Mouse (Mus musculus) NIH3T3 (cell line): ENCODE measurements at regions not wholly inside any gene's neighbourhood (a gene's known extent, or its start where the extent isn't known, plus 50 kb on each side); places are given as distances from the start of the nearest gene placed in this dataset.
A peak's percentile ranks its signal among the peaks of the same experiment; 100 is the strongest.

Experiments used
- DNase-seq: peaks from one replicate; pipeline ENCODE4 v3.0.0-alpha.2; 2012; ENCODE audit warnings: low read depth

DNA sequence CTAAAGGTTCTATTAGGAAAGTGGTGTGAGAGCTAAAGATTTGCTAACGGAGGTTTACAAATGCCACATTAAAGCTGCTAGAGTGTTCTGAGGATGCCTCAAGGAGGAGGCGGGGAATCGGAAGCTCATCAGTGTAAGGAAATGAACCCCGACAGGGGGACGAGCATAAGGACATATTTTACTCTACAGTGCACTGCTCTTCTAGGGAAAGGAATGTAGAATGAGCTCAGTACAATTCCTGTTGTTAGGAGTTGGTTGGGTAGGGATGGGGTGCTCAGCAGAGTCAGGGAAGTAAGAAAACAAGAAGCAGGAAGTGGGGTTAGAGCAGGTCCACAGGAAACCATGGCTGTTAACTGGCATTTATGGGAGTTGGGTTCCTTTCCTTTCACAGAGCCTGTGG, 54.6 kb downstream of the Mex3b start:
- DNase-seq: no peak

DNA sequence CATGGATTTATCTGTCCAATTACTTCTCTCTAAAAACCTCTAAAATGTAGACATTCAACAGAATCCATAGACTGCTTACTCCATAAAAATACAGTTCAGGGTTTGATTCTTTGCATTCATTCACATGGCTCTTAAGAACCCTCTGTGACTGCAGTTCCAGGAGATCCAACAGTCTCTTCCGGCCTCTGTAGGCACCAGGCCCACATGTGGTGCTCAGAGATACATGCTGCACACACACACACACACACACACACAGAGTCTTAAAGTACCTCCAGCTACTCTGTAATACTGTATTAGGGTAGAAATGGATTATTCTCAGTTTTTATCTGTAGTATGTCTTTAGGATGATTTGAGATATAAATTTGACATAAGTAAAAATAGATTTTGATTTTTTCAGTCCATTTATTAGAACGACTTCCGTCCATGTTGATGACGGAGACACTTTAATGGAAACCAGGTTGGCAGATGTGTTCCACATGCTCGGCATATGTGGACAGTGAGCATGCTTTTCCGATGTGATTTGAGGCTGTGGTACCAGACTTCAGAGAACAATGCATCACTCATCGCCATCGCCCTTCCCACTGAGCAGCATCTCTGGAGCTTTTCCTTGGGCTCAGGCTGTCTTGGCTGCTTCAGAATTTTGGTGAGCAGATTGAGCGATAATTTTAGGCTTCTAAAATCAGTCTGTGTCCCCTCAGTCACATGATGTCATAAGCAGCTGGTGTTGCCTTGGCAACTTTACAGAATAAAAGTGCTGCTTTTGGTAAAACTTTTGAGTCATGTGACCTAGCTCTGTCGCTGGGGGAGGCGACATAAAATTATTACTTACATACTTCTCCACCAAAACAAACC, 56.3 kb downstream of the Mex3b start:
- DNase-seq: peak; percentile 6

DNA sequence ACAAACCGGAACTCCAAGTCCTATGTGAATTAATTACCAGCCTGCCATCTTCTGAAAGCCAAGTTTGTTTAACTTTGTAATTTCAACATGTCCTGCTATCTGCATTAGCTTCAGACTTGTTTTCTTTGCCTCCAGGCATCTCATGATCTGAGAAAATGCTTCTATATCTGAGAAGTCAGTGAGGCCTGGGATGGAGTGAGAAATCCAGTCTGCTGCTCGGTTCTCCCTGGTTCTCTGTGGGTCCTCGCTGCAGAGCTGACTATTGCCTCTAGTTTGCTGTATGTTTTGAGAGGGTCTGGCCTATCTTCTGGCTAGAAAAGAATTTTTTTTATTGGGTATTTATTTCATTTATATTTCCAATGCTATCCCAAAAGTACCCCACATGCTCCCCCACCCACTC, 57.0 kb downstream of the Mex3b start:
- no peak for DNase-seq

DNA sequence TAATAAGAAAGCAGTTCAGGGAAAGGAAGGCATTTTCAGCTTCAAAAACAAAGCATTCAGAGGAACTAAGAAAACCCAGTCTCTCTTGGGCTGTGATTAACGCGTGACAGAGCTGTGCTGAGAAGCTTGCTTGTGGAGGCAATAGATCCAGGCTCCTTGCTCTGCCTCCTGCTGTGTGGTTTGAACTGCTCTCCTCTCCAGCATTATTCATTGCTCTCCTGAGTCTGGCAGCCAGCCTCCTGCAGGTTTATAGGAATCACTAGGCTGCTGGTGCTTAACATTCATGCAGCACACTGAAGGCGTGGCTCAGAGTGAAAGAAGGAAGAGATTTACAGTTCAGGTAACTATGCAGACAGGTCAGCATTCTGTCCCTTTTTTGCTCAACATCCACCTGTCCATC, 71.2 kb downstream of the Mex3b start:
- no peak for DNase-seq

DNA sequence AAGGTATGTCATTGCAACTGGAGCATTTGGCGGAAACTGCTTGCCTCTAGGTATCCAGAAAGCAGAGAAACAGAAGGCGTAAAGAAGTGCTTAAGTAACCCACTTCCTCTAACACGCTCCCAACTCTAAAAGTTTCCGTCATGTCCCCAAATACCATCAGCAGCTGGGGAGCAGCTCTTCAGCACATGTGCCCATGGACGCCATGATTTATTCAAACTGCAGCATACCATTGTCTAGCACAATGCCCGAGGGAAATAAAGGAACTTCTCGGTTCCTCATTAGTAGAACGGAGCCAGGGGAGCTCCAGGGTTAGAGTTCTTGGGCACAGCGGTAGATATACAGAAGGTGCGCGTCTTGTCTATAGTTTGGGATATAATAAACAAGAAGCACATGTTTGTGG, 72.4 kb downstream of the Mex3b start:
- no peak for DNase-seq

DNA sequence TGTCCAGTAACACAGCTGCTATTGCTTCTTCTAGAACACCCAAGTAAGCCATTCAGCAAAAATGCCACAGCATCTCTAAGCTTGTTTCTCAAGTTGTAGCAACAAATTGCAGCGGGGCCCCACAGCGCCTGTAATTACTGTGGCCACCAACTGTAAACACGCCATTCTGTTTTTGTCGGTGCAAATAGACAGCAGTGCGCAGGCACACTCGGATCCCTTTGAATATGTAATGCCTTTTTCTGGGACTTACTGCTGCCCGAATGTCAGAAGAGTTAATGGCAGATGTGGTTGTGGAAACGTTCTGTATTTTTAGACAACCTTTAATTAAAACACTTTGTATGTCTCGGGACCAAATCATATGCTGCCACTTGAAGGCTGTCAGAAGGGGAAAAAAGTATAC, 76.2 kb downstream of the Mex3b start:
- no peak for DNase-seq

DNA sequence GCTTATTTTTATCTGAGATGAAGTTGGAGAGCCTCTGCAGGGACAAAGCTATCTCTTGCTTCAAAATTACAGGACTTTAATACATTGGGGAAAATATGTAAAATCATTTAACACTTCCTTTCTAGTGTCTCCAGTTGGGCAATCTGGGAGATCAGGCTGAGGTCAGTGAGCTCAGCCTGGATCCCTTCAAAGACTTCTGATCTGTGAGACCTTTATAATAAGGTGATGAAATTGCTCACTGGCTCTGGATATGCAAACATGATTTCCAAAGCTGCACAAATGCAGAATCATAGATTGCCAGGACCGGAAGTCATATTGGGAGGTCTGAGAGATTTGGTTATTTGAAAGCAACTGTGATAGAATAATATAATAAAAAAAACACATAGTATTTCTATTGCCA, 76.7 kb downstream of the Mex3b start:
- no peak for DNase-seq

DNA sequence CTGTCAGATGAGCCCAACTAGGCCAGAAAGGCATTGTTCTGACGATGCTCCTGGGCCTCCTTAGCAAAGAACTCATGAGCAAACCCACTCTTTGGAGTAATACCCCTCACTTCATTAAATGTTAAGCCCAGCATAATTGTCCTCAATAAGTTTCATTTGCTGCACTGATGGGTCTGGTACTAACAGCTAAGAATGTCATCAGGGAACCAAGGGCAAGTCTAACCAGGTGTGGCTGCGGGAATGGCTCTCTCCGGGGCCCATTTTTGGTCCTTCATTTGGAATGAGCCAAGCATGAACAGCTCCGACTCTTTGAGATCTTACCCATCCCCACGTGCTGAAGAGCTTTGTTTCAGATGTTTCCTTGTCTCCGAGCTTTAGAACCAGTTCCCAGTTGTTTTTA, 82.2 kb downstream of the Mex3b start:
- no peak for DNase-seq

DNA sequence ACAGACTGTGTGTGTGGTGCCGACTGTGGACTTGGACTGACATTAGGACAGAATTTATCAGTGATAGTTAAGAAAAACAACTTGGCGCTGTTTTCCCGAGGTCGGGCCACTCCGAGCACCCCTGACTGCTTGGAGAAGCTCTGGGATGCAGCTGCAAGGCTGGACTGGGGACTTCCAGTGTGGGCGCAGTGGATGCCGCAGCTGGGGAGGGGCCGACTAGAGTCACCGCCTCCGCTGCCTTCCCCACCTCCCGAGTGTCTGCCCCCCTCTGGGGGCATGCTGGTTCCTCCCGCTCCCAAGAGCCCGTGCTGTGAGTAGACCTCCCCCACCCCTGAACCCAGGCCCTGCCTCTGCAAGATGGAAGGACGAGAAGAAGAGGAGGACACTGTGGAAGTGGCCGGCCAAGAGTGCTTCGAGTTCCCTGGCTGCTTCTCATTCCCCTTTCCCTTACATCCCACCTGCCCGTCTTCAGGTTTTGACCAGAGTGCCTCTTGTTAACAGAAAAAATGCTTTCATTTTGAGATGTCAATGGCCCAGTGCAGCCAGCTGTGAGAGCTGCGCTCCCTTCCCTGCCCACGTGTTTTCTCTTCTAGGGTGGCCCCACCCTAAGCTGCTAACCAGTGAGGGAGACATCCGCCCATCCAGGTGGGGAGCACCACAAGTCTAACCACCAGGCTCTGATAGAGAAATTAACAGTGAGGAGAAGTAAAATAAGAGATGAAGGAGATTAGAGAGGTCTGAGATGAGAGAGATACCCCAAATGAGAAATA, 90.3 kb downstream of the Mex3b start:
- no peak for DNase-seq

DNA sequence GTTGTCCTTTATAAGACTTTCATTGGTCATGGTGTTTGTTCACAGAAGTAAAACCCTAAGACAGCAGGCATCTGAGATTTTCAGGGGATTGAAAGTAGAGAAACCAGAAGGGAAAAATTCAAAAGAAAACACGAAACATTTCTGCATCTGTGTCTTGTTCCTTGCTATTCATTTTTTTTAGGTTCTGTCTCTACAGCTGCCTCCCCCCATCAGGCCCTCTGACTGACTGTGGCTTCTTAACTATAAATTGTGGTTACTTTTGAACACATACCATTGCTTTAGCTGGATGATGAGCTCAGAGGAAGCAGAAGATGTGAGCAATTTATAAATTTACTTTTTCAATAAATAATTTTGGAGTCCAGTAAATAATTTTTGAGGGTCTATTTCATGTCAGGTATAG, 103.5 kb downstream of the Mex3b start:
- DNase-seq: no peak

DNA sequence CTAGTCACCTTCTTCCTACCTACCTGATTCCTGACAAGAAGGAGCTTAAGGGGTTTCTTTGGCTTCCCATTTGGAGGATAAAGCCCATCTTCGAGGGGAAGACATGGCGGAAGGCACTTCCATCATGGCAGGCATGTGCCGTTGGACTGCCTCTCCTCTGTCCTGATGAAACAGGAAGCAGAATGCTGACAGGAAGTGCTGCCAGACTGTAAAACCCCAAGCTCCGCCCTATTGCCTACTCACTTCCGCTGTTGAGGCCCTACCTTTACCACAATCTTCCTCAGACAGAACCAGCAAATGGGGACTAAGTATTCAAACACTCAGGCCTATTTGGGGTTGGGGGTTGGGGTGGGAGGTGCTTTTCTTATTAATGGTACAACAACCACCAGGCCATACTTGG, 104.1 kb downstream of the Mex3b start:
- no peak for DNase-seq

DNA sequence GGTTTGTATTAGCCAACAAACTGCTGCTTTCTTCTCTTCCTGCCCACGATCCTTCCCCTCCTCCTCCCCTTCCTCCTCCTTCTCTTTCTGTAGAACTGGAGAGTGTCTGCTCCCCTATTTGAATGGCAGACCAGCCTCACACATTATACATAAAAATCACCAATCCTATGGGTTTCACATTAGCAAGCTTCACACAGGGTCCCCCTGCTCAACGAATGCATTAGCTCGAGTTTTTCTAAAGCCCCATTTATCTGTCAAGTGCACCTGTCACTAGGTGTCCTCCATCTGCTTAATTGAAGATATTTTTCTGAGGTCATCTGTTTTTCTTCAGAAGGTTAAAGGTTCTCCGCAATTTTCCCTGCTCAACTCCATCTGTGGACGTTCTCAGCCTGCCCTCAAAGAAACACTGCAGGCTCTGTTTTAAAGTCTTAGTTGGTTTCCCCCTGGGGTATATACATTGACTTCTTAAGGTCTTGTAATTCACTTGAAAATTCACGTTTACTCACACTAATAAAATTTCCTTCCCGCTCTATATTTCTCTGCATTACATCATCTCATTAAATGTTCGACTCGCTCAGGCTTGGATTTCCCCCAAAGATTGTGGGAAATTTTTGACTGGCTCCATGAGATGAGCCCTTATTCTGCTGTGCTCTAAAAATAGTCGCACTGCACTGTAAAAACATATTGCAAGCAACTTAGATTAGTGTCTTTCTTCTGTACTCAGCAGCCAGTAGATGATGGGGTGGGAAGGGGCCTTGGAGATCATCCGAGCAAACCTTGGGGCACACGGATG, 105.3 kb downstream of the Mex3b start:
- peak; percentile 66 for DNase-seq

DNA sequence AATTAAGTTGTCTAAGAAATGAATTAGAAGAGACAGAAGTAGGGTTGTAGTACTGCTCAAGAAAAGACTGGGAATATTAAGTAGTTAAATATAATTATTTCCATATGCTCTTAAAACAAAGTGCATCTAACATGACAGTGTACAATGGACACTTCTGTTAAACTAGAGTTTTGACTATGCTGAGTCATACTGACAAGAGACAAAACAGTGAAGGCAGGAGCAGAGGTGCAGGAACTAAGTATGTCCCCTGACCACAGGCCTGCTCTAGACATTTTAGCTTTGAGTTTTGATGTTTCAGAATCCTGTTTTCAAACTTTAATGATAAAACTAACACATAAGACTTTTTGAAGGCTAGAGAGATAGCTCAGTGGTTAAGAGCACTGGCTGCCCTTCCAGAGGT, 123.6 kb downstream of the Mex3b start:
- DNase-seq: no peak

DNA sequence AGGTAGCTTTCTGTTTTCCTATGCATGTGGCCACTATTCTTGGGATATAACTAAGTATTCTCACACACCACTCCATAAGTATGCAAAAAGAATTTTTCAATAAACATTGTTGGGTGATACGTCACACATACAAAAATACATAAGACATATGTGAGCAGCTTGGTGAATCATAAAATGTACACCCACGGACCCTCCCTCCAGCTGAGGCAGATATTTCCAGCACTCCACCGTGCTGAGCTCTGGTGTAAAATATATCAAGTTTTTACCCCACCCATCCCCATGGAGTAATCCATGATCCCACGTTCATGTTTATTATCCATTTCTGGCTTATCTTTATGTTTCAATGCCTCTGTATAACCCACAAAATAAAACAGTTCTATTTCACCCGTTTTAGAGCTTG, 126.0 kb downstream of the Mex3b start:
- no peak for DNase-seq

DNA sequence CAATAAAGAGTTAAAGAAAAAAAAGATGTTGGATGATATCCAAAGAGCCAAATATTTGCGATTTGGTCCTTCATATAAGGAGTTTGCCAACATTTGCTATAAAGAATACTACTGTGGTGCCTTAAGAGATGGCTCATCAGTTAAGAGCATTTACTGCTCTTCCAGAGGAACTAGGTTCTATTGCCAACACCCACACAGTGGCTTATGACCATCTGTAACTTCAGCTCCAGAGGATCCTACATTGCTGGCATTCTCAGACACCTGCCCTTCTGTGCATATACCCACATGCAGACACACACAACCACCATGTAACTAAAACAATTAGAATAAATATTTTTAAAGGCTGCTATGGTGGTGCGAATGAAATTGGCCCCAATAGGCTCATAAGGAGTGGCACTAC, 131.7 kb downstream of the Mex3b start:
- no peak for DNase-seq

DNA sequence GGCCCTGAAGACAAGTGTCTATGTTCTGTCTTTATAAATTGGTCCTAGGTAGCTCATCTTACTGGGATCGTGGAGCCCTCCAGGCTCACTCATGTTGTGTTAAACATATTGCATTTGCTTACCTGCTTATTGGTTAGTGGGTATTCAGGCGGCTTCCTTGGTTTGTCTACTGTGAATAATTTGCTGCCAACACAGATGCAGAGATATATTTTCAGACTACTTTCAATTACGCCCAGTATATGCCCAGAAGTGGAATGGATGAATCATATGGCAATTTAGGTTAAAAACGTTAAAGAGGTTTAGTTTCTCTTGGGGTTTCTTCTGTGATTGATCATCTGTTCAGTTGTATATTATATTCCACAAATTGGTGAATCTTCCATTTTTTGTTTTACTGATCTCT, 140.4 kb downstream of the Mex3b start:
- DNase-seq: no peak

DNA sequence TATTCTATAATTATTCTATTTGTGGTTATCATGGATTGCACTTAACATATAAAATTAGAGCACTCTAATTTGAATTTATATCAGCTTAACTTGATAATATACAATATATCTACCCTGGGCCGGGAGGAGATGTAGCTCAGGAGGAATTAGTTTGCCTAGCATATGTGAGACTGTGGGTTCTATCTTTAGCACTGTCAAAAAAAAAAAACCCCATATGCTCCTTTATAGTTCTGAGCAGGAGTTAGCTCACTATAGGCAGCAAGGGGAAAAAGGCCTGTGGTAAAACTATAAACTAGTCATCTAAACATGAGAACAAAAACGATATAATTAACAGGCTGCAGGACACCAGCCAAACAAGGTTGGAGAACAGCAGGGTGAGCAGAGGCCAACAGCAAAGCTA, 145.0 kb downstream of the Mex3b start:
- DNase-seq: no peak

DNA sequence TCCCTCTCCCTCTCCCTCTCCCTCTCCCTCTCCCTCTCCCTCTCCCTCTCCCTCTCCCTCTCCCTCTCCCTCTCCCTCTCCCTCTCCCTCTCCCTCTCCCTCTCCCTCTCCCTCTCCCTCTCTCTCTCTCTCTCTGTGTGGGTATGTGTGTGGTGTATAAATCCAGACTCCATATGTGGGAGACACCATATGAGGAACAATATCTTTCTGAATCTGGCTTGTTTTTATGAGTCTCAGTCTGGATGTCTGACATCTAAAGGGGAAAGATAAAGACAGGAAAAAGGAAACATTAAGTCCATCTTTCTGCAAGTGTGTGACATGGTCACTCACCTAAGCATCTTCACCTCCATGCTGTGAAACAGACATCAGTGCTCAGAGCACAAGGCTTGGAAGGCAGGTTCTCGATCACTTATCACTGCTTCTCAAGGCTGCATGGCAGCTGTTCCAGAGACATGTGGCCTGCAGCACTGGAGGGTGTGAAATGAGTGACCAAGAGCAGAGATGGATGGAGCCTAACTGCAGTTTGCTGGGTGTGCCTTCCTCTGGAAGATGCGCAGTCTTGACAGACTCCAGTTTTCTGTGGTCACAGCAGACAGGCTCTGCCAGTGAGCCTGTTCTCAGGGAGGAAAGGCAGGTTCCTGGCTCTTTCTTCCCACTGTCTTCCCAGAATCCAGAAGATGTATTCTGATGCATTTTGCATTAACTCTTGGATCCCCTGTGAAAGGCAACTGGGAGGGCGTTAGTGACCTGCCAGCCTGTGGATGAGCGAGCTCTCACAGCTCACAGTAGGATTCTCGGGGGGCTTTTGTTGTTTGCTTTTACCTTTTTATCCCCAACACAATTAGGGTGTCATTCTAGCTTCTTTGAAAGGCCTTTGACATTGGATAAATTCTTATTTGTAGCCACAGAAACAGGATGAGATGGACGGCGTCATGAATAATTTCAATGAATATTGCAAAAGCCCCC, 147.9 kb downstream of the Mex3b start:
- no peak for DNase-seq

DNA sequence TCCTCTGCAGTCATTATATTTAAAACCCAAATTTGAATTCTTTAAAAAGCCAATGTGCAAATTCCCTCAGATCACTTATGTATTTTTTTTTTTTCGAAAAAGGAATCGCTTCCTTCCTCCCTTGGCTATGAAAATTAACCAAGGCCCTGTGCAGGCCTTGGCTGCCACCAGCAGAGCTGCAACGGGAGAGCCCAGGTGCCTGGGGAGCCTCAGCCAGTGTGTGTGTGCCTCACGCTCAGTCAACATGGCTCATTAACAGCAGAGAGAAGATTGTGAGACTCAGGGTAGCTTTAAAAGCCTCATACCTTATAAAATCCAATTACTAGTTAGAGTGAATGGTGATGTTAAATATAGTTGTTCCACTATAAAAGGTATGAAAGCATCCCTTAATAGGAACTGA, 148.6 kb downstream of the Mex3b start:
- DNase-seq: no peak

DNA sequence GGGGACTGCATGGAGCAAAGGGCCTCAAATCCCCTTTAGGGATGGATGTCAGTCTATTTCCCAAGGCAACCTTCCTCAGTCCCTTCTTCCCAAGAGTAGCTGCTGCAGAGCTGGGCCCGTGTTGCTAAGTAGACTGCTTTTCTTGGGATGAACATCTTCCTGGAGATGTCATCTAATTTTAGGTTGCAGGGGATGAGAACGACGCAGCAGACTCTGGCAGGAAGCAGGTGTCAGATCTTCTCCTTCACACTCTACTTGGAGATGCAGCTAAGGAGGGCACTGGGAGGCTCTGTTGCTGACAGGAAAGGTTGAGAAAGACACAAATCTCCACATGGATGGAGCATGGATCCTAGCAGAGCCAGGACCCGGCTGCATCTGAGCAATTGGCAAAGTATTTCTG, 149.4 kb downstream of the Mex3b start:
- no peak for DNase-seq

DNA sequence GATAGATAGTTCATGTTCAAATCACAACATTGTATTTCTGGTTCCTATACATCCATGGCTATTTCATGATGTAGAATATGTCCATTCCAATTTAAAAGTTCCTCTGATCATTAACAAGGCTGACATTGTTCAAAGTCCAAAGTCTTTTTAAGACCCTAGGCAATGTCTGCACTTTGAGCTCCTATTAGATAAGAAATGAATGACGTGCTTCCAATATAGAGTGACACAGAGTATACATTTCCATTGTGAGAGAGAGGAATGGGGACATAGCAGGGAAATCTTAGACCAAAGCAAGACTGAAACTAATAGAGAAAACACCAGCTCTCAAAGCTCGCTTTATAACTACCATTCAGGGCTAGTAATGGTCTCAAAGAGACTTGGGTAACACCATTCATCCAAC, 153.5 kb downstream of the Mex3b start:
- DNase-seq: no peak

DNA sequence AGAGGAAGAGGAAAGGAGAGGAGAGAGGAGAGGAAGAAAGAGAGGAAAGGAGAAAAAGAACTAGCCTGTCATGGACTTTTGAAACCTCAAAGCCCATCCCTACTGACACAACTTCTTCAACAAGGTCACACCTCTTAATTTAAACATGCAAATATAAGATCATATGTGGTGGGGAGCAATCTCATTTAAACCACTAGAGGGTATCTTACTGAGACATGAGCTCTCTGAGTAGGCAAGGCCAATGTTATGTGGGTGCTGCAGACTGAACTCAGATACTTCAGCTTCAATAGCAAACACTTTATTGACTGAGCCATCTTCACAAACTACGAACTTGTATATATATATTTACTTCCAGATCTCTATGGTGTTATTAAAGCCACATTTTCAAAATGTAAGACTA, 156.9 kb downstream of the Mex3b start:
- no peak for DNase-seq
